Mouse (Mus musculus): ENCODE data around the gene Opalin. TPM values are rescaled to one million over a fixed set of nuclear protein-coding genes. Genes with fewer than 3 reads are reported as not detected.

Gene Opalin
- not detected for polyA plus RNA-seq (2017; shearing (Covaris generic))

DNA sequence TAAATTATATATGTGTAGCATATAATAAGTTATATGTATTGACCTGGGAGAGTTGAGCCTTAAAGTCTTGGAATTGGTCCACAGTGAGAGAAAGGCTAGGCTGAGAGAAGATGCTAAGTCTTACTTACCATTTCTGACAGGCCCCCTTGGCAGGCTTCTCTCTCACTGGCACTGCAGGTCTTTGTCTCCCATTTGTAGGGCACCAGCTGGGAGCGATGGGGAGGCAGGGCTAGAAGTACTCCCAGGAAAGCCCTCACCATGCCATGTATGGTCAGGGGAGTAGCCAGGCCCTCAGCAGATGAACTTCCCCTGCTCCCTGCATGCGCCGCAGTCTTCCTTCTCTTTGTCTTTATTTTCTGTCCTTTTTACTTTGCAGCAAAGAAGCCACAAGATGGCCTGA, at the start of gene Opalin:
TSS of gene Opalin (minus strand) at position 208 of the 400 bp plus-strand sequence.

DNA sequence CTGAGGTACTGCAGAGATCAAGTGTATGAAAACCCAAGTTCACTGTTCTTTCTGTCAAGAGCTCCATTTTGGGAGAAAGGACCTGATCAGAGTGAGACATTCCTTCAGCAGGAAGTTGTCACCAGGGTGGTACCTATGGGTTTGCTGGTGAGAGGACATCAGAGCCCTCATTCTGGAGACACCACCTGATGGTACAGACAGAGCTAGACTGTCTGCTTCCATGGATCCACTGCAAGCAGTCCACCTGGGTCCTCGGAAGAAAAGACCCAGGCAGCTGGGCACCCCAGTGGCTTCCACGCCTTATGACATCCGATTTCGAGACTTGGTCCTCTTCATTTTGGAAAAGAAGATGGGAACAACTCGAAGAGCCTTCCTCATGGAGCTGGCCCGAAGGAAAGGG, 47.7 kb downstream of the Opalin start, which contains the start of gene Dntt:
TSS of gene Dntt (plus strand) at position 57 of the 400 bp plus-strand sequence.

Other genes with a start within 250 kb of the Opalin start
- 1.7 TPM for gene Ccnj, start 245.8 kb downstream of the Opalin start, polyA plus RNA-seq (2017; shearing (Covaris generic))
- gene Zfp518a, start 182.4 kb downstream of the Opalin start, polyA plus RNA-seq (2017; shearing (Covaris generic)), result 24.0 TPM
- 1.6 TPM for gene Blnk, start 82.6 kb downstream of the Opalin start, polyA plus RNA-seq (2017; shearing (Covaris generic))
- 2.1 TPM for gene Dntt, start 47.8 kb downstream of the Opalin start, polyA plus RNA-seq (2017; shearing (Covaris generic))
- gene Tll2, start 129.7 kb upstream of the Opalin start, polyA plus RNA-seq (2017; shearing (Covaris generic)), result not detected
- 15.8 TPM for gene Tm9sf3, start 186.9 kb upstream of the Opalin start, polyA plus RNA-seq (2017; shearing (Covaris generic))

Measured in CD4-positive, CD25-positive, alpha-beta regulatory T cell, adult 9 weeks (primary cell).